Mouse (Mus musculus) CD8-positive naive resting alpha-beta T cell, adult 2 months (primary cell): ENCODE results near the gene Phldb2.
A peak's percentile ranks its signal among the peaks of the same experiment; 100 is the strongest.

Experiments
- DNase-seq, 2 experiments: peaks; one replicate each; pipeline ENCODE4 v3.0.0; 2022; ENCODE audit warnings: low read depth in 2 of 2, low spot score in 2 of 2

Gene Phldb2

GRCm38 (mm10) chr16:45953394-45953793, at the start of gene Phldb2:
Phldb2 (minus strand) TSS chr16:45953598.
- DNase-seq: no peak

DNA sequence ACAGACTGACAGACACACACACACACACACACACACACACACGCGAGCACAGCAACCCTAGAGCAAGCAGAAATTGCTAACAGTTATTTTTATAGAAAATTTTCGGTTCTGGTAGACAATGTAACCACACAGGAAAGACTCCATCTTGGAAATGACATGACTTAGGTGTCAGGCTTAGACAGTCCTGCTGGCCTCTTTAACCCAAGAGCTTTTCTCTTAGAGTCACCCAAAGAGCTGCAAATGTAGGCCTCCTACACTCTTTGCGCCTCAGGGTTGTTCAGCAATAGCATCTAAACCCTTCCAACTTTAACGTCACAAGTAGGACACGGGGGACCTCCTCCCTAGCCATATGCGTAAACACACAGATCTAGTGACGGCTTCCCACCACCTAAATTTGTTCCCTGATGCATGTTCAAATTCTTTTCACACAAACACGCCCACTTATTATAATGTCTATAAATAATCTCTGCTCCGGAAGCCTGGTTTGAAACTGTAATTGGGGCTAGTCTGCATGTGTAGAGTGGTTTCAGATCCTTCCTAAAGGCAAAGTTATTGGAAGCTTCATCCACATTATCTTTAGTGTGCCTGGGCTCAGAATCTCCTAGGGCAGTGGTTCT, 48.3 kb upstream of the Phldb2 start:
- DNase-seq: peak in 1 of 2 experiments; percentile 37

DNA sequence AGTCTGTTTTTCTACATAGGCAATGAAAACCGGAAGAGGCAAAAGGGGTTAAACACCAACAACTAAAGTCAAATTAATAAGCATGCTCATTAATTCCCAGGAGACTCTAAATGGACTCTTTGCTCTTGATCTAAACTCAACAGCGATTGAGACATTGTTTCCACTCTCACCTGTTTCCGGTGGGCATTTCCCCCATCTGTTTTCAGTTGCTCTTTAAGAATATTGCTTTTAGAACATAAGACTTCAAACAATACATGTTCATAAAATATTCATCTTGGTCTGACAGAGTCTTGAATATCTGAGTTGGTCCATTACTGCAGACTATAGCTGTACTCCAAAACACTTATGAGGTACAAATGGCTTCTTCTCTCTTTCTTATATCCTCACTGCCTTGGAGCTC, 47.6 kb upstream of the Phldb2 start:
- no peak for DNase-seq

DNA sequence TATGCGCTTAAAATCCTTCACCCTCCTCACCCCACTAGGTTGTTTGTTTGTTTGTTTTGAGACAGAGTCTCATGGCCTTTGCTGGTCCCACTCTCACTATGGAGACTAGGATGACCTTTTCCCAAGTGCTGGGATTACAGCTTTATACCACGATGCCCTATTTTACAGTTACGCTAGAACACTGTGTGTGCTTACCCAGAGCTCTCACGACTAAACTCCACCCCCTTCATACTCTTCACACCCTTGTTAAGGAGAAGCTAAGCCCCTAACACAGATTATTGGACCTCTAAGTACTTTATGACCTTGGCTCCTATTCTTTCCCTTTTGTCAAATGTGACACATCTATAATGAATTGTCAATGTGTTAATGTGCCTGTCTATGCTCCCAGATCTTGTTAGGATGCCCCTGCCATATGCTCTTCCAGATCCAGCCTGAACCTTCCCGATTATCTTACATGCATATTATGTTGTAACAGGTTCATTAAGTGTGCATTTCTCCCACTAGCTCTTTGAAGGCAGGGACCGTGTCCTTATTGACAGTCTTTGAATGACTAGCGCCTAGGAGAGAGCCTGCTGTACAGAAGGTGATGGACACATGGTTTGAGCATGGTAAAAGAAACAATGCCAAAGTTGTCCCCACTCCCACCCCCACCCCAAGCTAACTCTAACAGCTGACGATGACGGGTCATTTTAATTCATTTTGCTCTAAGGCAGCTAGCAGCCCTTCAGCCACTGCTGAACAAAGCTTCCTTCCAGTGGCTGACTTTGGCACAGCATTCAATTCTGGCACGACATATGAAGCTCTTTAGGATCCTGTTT, 46.2 kb upstream of the Phldb2 start:
- no peak for DNase-seq

GRCm38 (mm10) chr16:45998231-45998630, 44.8 kb upstream of the Phldb2 start:
- DNase-seq: no peak

DNA sequence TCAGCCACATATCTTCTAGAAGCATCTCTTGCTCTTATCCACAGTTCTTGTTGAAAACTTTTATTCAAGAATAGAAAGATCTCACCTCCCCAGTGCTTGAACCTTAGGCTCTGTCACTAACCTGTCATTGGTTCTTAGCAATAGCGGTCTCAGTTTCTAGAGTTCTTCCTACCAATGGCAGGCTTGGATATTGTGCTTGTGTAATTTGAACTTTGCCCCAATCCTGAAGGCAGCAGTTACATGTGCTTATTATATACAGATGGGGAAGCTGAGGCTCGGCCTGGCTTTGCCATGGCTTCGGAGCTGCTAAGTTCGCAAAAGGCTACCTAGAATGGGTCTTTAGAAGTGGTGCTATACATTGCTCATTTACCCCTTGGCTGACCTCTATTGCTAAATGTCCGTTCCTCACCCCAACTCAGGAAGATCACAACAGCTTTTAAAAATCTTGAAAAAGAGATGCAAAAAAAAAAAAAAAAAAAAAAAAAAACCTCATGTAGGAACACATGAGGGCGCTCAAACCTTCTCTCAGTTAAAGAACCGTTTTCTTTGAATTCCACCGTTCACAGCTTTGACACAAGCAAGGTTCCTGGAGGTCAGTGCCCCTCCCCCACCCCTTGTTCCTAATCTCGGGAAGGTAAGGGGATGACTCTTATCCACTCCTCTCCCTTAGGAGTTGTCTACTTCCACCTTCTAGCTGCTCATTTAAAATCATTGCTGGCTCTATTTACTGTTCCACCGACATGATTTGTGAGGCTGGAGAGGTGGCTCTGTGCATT, 37.7 kb upstream of the Phldb2 start:
- no peak for DNase-seq

GRCm38 (mm10) chr16:45986236-45986635, 32.8 kb upstream of the Phldb2 start:
- no peak for DNase-seq

- no peak for DNase-seq
These were observed 31.5 kb upstream of the Phldb2 start for GRCm38 (mm10) chr16:45984610-45985606.

DNA sequence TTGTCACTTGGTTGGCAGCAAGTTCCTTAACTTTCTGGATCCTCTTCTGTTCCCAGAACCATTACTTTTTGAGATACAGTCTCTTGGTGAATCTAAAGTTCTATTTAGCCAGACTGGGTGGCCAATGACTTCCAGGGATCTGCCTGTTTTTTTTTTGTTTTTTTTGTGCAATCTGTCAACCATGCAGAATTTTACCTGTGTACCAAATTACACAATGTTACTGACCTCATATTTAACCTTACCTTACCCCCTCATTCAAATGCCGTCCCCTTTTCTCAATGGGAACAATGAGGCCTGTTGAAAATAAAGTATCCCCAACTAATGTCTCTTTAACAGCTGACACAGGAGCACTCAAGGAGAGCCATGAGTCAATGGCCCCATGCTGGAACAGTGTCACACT, 22.9 kb upstream of the Phldb2 start:
- no peak for DNase-seq

GRCm38 (mm10) chr16:45973959-45974686, 20.7 kb upstream of the Phldb2 start:
- DNase-seq: no peak

DNA sequence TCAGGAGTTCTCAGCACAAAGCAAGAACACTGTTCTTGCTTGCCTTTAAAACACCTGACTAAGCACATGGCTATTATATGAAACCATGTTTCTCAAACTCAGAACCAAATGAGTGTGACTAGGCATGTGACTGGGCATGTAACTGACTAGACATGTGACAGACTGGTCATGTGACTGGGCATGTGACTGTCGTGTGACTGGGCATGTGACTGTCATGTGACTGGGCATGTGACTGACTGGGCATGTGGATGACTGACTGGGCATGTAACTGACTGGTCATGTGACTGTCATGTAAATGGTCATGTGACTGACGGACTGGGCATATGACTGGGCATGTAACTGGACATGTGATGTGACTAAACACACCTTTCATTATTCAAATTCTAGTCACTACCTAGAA, 16.8 kb upstream of the Phldb2 start:
- no peak for DNase-seq

DNA sequence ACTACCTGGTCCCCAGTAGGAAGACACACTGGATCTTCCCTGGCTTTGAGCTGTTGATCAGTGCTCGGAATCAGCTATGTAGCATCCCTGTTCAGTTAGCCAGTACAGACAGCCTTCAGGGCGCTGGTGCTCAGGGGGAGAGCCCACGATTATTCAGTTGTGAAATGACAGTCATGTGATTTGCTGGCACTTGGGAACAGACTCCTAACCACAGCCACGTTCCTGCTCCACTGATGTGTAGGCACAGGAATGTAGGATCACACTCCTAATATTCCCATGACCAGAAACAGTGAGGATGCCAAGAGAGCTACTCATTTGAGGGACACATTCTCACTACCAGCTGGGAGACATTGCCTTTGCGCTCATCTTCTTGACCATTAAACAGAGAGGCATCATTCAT, 15.3 kb upstream of the Phldb2 start:
- no peak for DNase-seq

DNA sequence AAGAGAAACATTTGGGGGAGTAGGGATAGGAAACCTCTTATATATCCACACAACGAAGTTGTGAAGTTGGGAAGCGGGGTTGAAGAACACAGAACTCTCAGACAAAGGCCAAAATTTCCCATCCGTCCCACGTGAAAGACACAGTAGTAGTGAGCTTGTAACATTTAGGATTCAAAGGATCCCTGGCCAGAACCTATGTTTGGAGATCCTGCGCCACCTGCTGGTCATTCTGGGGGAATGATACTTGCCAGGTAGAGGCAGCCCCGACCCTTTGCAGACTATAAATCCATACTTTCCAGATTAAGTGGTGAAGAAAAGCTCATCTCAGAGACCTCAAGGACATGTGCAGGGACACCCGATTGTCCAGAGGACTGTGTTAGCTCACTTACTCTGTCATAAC, 14.1 kb upstream of the Phldb2 start:
- peak; percentile 32 to 41 for DNase-seq

GRCm38 (mm10) chr16:45966604-45967003, 13.2 kb upstream of the Phldb2 start:
- no peak for DNase-seq

DNA sequence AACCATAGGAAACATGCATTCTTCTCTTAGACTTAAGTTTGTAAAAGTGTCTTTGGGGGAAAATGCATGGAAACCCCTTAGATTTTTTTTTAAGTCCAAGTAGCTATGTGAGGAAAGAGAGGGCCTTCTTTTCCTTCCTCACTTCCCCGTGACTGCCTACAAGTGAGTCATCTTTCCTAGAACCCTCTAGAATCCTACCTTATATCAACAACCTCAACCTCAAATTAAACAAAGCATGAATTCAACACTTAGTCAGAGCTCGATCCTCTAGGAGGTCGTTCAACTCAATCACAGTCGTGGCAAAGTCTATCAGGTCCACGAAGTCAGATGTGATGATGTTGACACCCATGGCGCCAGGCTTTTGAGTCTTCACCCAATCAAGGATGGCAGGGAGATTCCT, 11.4 kb upstream of the Phldb2 start:
- DNase-seq: no peak

- DNase-seq: no peak
These were observed 10.4 kb upstream of the Phldb2 start for GRCm38 (mm10) chr16:45963837-45964236.

DNA sequence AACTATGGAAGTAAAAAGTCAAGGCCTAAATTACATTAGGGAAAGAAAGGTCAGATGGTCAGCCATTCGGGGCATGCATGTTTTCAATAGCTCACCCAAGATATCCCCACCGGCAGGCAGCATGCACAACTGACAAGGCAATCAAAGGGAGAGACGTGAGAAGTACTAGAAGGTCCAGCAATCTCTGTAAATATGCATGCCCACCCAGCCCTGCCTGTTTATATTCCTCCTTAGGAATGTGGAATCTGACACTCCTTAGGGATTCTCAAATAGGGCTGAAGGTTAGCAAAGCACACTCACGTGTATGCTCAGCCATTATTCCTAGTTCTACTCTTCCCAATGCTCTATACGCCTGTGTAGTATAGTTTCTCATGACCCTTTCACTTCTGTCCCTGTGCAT, 9.7 kb upstream of the Phldb2 start:
- DNase-seq: no peak

GRCm38 (mm10) chr16:45960978-45961377, 7.6 kb upstream of the Phldb2 start:
- no peak for DNase-seq

- DNase-seq: no peak
These were observed 3.1 kb upstream of the Phldb2 start for GRCm38 (mm10) chr16:45956390-45956950.

- DNase-seq: no peak
These were observed 897 bp downstream of the Phldb2 start for GRCm38 (mm10) chr16:45952501-45952900.
